Mouse (Mus musculus): ENCODE results near the gene Ttc13.
A peak's percentile ranks its signal among the peaks of the same experiment; 100 is the strongest.

The Ttc13 gene

GRCm38 (mm10) chr8:124702183-124702582, 19.6 kb downstream of the Ttc13 start:
- DNase-seq, result no peak

- DNase-seq, result peak; percentile 43
Observed at GRCm38 (mm10) chr8:124701023-124701422, 20.8 kb downstream of the Ttc13 start.

GRCm38 (mm10) chr8:124700271-124700670, 21.5 kb downstream of the Ttc13 start:
- no peak for DNase-seq

GRCm38 (mm10) chr8:124695424-124696100, 26.2 kb downstream of the Ttc13 start:
- no peak for DNase-seq

- DNase-seq, result peak in 1 of 2 experiments; percentile 44
Observed at GRCm38 (mm10) chr8:124691706-124692105, 30.1 kb downstream of the Ttc13 start.

GRCm38 (mm10) chr8:124688899-124689298, 32.9 kb downstream of the Ttc13 start:
- DNase-seq, result no peak

- no peak for DNase-seq
Observed at GRCm38 (mm10) chr8:124682218-124682617, 39.6 kb downstream of the Ttc13 start.

- DNase-seq, result peak in 1 of 2 experiments; percentile 61
Observed at GRCm38 (mm10) chr8:124681792-124682157, 40.0 kb downstream of the Ttc13 start.

- DNase-seq, result peak in 1 of 2 experiments; percentile 60
Observed at GRCm38 (mm10) chr8:124681077-124681791, 40.5 kb downstream of the Ttc13 start.

GRCm38 (mm10) chr8:124678246-124678645, 43.5 kb downstream of the Ttc13 start:
- DNase-seq, result no peak

- peak; percentile 84 to 85 for DNase-seq
Observed at GRCm38 (mm10) chr8:124677486-124677885, 44.3 kb downstream of the Ttc13 start.

- DNase-seq, result no peak
Observed at GRCm38 (mm10) chr8:124677078-124677477, 44.7 kb downstream of the Ttc13 start.

GRCm38 (mm10) chr8:124676661-124677060, 45.1 kb downstream of the Ttc13 start:
- no peak for DNase-seq

- no peak for DNase-seq
Observed at GRCm38 (mm10) chr8:124672345-124672744, 49.4 kb downstream of the Ttc13 start.

GRCm38 (mm10) chr8:124668798-124669197, 53.0 kb downstream of the Ttc13 start:
- no peak for DNase-seq

GRCm38 (mm10) chr8:124664414-124664813, 57.4 kb downstream of the Ttc13 start:
- DNase-seq, result no peak

- DNase-seq, result no peak
Observed at GRCm38 (mm10) chr8:124663874-124664230, 57.9 kb downstream of the Ttc13 start.

GRCm38 (mm10) chr8:124663112-124663873, 58.5 kb downstream of the Ttc13 start, which contains the start of gene 2310022B05Rik:
Gene 2310022B05Rik, minus strand, starts transcription at chr8:124663369.
- DNase-seq, result peak; percentile 90 to 95

- DNase-seq, result no peak
Observed at GRCm38 (mm10) chr8:124662446-124663111, 59.2 kb downstream of the Ttc13 start.

GRCm38 (mm10) chr8:124661781-124662180, 60.0 kb downstream of the Ttc13 start:
- no peak for DNase-seq

GRCm38 (mm10) chr8:124658415-124658814, 63.4 kb downstream of the Ttc13 start:
- peak; percentile 55 to 78 for DNase-seq

GRCm38 (mm10) chr8:124657961-124658360, 63.8 kb downstream of the Ttc13 start:
- no peak for DNase-seq

Measured in lung, postnatal 4 days (tissue).